Mouse (Mus musculus) kidney, adult 2 months (tissue): ENCODE measurements around the gene Tekt3.

Experiments
- CTCF ChIP-seq: fragments of 200-500 bp; conservative IDR thresholded peaks from 2 replicates; pipeline ENCODE4 v1.5.1; 2011; ENCODE audit warnings: low read depth, mild to moderate bottlenecking, control low read depth, low read length, moderate library complexity, mixed read lengths; ENCODE audit not compliant: insufficient read depth, insufficient read length
- POLR2A ChIP-seq: fragments of 200-500 bp; IDR thresholded peaks from one replicate; pipeline ENCODE4 v1.6.1; 2011; ENCODE audit warnings: low read depth, low read length, control low read depth

DNA sequence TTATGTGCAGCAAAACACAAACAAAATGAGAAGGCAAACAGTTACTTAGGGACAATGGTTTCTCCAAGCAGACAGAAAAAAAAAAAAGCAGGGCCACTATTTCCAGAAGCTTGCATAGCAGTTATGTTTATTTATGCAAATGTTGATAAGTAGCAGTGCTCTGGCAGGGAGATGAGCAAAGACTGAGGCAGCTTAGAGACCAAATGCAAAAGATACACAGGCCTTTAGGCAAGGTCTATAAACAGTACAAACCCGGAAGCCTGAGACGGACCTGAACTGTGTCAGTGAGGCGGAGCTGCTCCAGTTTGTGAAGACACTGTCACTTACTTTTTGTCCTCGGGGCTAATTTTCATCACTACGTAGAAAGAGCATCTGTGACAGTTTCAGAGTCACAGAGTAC is 32.1 kb downstream of the Tekt3 start:
- TF ChIP-seq POLR2A = no peak
- TF ChIP-seq CTCF = no peak
